Mouse (Mus musculus) layer of hippocampus, postnatal 14 days (tissue): ENCODE measurements around the gene Diaph3. TPM values are rescaled to one million over a fixed set of nuclear protein-coding genes. Genes with fewer than 3 reads are reported as not detected.

Experiments
- DNase-seq, 2 experiments: peaks; one replicate each; pipeline ENCODE4 v3.0.0; 2021 to 2022; ENCODE audit warnings: low spot score in 2 of 2, mixed read lengths in 1 of 2
- microRNA-seq, 2 experiments: library from miRNA; unstranded; fragments of <30 nt; microRNA quantifications; one replicate each; pipeline ENCODE4 v1.2.0; 2021
- total RNA-seq, 2 experiments: library from RNA; stranded (reverse); gene quantifications; 2 replicates each; pipeline ENCODE4 v1.2.3; 2021

Diaph3 gene
- total RNA-seq, 2 experiments from 2014 or later: 4.5 to 6.4 TPM

- no peak for DNase-seq
Observed at GRCm38 (mm10) chr14:86675314-86675713, 465.7 kb downstream of the Diaph3 start.

GRCm38 (mm10) chr14:86662846-86663245 lies 478.2 kb downstream of the Diaph3 start:
- no peak for DNase-seq

DNA sequence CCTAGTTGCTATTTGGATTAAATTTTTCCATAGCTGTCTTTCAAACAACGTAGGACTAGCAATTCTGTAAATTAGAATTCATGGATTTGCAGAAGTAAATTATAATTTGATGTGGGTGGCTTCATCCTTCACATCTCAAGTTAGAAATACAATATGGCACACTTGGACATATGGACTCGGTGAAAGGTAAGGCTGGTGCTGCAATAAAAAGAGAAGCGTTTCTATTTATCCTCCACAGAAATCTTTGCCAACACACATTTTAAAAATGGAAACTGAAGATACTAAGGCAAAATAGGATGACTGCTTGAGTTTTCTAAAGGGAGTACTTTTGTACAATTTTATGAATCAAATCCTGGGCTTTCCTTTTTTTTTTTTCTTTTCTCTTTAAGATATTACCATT lies 480.5 kb downstream of the Diaph3 start:
- no peak for DNase-seq

- DNase-seq: no peak
Observed at GRCm38 (mm10) chr14:86656262-86656661, 484.8 kb downstream of the Diaph3 start.

DNA sequence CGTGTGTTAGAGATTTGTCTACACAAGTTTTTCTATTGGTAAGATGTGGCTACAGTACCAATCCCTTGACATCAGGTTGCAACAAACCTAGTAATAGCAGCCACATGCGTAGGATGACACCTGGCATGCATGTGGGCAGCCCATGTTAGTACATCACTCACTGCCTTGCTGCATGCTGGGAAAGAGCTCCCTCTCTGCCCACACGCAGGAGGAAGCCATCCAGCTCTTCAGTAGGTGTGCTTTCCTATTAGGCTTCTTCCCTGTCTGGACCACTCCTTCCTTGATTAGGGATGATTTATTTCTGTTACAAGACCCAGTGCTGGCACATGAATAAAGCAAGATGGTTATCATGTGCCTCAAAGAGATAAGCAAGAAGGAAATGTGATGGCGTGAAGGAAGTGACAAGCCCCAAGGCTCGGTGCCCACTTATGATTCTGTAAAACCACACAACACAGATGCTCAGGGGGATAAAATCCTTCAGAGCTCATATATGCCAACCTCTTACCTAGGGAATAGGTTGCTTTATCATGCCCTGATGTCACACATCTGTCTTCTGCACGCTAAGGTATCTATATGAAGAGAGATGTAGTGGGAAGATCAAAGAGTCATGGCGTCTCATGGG lies 494.4 kb downstream of the Diaph3 start:
- DNase-seq: no peak

DNA sequence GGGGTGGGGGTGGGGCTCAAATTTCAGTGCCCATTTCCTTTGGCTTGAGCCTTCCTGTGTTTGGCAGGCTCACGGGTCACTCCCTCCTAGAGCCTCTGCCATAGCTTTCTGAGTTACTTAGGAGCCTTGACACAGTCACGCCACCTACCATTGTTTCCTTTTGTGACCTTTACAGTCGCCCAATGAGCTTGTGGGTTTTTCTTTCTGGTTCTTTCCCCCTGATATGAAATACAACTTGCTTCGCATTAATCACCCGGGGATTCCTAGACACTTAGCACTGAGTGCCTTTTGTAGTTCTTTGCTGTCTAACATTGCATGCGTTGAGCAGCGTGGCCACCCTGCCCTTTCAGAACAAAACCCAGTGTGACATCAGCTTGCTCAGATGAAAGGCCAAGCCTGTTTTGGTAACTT lies 498.2 kb downstream of the Diaph3 start:
- no peak for DNase-seq

DNA sequence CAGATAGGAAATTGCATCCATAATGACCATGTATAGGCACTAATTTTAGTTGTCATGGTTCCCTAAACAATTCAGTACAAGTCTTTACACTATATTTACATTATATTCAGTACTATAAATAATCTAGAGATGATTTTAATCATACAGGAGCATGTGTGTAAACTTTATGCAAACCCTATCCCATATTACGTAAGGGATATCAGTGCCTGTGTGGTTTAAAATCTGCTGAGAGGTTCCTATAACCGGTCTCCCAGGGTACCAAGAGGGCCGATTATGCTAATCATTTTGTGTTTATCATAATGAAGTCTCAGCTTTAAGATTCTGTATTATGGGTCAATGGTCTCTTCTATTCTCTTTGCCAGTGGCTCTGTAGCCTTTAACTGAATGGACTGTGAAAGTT lies 499.2 kb downstream of the Diaph3 start:
- DNase-seq: no peak

GRCm38 (mm10) chr14:86640086-86640485 lies 500.9 kb downstream of the Diaph3 start:
- DNase-seq: no peak

GRCm38 (mm10) chr14:86635594-86636140 lies 505.4 kb downstream of the Diaph3 start:
- no peak for DNase-seq

- no peak for DNase-seq
Observed at GRCm38 (mm10) chr14:86635052-86635451, 506.0 kb downstream of the Diaph3 start.

DNA sequence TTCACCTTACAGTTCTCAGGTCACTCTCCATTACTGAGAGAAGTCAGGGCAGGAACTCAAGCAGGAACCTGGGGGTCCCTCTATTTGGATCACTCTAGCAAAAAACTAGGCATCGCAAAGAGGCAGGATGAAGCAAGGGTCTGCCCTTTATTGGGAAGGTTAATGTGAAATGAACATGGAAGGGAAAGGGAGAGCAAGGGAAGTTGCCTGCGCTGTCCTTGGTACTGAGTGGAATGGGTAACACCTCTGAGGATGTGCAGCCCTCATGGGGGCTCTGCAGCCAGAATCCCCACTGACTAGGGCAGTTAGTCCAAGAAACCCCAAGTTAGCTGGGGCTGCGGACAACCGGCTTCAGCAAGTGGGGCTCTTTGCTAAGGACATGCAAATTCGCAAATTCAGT lies 507.2 kb downstream of the Diaph3 start:
- DNase-seq: no peak

- no peak for DNase-seq
Observed at GRCm38 (mm10) chr14:86624816-86625425, 516.1 kb downstream of the Diaph3 start.

- DNase-seq: no peak
Observed at GRCm38 (mm10) chr14:86619637-86620036, 521.4 kb downstream of the Diaph3 start.

Small RNA genes lying within 50 kb of the gene (microRNA-seq; reads per million reads assigned to microRNA genes)
- 0 reads per million in 2 experiments for gene Gm23438
